Mouse (Mus musculus) liver, embryonic 13.5 days (tissue): ENCODE data around the gene Ppard. TPM values are rescaled to one million over a fixed set of nuclear protein-coding genes. Genes with fewer than 3 reads are reported as not detected.

Experiments
- ATAC-seq: fragments of 200-750 bp; cut with Nextera tagmentation; 2 replicates; pipeline ENCODE4 v1.8.0; 2017; ENCODE audit warnings: low read depth, mild to moderate bottlenecking, moderate number of reproducible peaks, moderate library complexity
- DNase-seq: peaks from one replicate; pipeline ENCODE4 v3.0.0; 2022
- H3K27ac ChIP-seq: fragments of 300-500 bp; sonication (generic); 2 replicates; pipeline ENCODE4 v1.5.1; 2015; ENCODE audit warnings: moderate library complexity, mild to moderate bottlenecking, inconsistent platforms
- H3K27me3 ChIP-seq: fragments of 300-500 bp; sonication (generic); 2 replicates; pipeline ENCODE4 v1.6.1; 2015; ENCODE audit warnings: mild to moderate bottlenecking, inconsistent platforms
- H3K36me3 ChIP-seq: fragments of 300-500 bp; sonication (generic); 2 replicates; pipeline ENCODE4 v1.6.1; 2015; ENCODE audit warnings: mild to moderate bottlenecking, inconsistent platforms
- H3K4me1 ChIP-seq: fragments of 300-500 bp; sonication (generic); replicated peaks from 2 replicates; pipeline ENCODE4 v1.6.1; 2015; ENCODE audit warnings: inconsistent platforms
- H3K4me2 ChIP-seq: fragments of 300-500 bp; sonication (generic); 2 replicates; pipeline ENCODE4 v1.6.1; 2015; ENCODE audit warnings: inconsistent platforms, mild to moderate bottlenecking, moderate library complexity
- H3K4me3 ChIP-seq: fragments of 300-500 bp; sonication (generic); replicated peaks from 2 replicates; pipeline ENCODE4 v1.5.1; 2015; ENCODE audit warnings: mild to moderate bottlenecking, inconsistent platforms
- H3K9ac ChIP-seq: fragments of 300-500 bp; sonication (generic); 2 replicates; pipeline ENCODE4 v1.6.1; 2015; ENCODE audit warnings: mild to moderate bottlenecking, inconsistent platforms
- H3K9me3 ChIP-seq: fragments of 300-500 bp; sonication (generic); replicated peaks from 2 replicates; pipeline ENCODE4 v1.6.1; 2016; ENCODE audit warnings: inconsistent platforms
- WGBS: fragments of 180-500 bp; shearing (Covaris S2); methylation state at CpG from one replicate; pipeline ENCODE4 v1.1.7; 2015; ENCODE audit not compliant: insufficient replicate concordance; 5-methylcytosine and 5-hydroxymethylcytosine counted together
- polyA plus RNA-seq: library from polyadenylated mRNA; unstranded; fragments of >200 nt; fragmentation: Nextera tagmentation; extraction: Ambion mirVana; gene quantifications from 2 replicates; pipeline ENCODE4 v1.2.1, GENCODE M21; 2015

The Ppard gene
- polyA plus RNA-seq, 1 experiment from 2014 or later = 1.4 TPM

DNA sequence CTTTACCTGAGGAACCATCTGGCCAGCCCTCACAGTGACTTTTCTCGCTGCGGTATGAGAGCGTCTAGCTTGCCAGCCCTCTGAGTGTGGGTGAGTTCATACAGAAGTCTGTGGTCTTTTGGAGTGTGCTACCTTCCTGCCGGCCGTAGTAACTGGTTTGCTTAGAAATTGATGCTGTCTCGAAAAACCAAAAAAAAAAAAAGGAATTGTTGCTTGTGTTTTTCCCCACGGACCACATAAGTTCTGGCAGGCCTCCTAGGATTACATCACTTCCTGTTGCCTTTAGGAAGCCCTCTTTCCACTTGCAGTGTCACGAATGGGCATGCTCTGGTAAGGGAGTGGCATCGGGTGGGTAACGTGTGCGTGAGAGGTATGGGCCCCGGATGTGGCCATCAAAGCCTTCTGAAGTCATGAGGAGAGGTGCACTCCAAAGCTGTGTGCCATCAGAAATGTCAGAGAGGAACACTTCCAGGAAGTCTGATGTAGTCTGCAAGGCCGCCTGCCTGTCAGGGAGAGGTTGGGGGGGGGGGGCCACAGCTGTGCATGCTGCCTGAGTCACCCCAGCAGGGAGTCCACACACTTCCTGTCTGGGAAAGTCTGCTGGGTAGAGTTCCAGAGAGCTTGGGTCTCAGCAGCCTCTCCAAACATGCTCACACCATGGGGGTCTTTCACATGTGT, 24.3 kb downstream of the Ppard start:
- peaks cover 80% of the 10 kb centered on the region for H3K4me1 ChIP-seq
- no peak for DNase-seq
- H3K9me3 ChIP-seq = no peaks in the 10 kb centered on the region
- H3K4me2 ChIP-seq = peak overlapping the region; percentile 13; the same call in 1 of the 2 replicates
- H3K27ac ChIP-seq = peak overlapping the region; percentile 9; the same call in 1 of the 2 replicates
- peak overlapping the region; percentile 1; the same call in 1 of the 2 replicates for H3K9ac ChIP-seq
- no peaks in the 10 kb centered on the region for H3K27me3 ChIP-seq
- WGBS = 29% methylated on average over 13 of the region's 13 CpGs
- no peak for ATAC-seq
- peaks cover 19% of the 10 kb centered on the region for H3K36me3 ChIP-seq
- no peak overlapping the region for H3K4me3 ChIP-seq

- no peak overlapping the region for H3K27ac ChIP-seq
- no peak for ATAC-seq
- H3K4me2 ChIP-seq = no peak overlapping the region
- H3K4me1 ChIP-seq = peaks cover 69% of the 10 kb centered on the region
- no peaks in the 10 kb centered on the region for H3K9me3 ChIP-seq
- no peak for DNase-seq
- no peak overlapping the region for H3K4me3 ChIP-seq
- WGBS = 79% methylated on average over 9 of the region's 9 CpGs
- H3K9ac ChIP-seq = no peak overlapping the region
- H3K27me3 ChIP-seq = no peaks in the 10 kb centered on the region
- H3K36me3 ChIP-seq = peaks cover 12% of the 10 kb centered on the region; the same call in 1 of the 2 replicates
These were observed 25.8 kb downstream of the Ppard start for GRCm38 (mm10) chr17:28258325-28258724.

- Histone ChIP-seq H3K4me1 (peaks cover 76% of the 10 kb centered on the region), H3K9ac (no peak overlapping the region), H3K4me3 (no peak overlapping the region), H3K9me3 (no peaks in the 10 kb centered on the region), H3K4me2 (no peak overlapping the region), H3K27ac (no peak overlapping the region), H3K27me3 (no peaks in the 10 kb centered on the region), H3K36me3 (peaks cover 12% of the 10 kb centered on the region; the same call in 1 of the 2 replicates)
- DNase-seq (peak; percentile 41), ATAC-seq (peak; percentile 26)
- WGBS = 65% methylated on average over 16 of the region's 16 CpGs
These were observed 27.5 kb downstream of the Ppard start for GRCm38 (mm10) chr17:28259890-28260542.

DNA sequence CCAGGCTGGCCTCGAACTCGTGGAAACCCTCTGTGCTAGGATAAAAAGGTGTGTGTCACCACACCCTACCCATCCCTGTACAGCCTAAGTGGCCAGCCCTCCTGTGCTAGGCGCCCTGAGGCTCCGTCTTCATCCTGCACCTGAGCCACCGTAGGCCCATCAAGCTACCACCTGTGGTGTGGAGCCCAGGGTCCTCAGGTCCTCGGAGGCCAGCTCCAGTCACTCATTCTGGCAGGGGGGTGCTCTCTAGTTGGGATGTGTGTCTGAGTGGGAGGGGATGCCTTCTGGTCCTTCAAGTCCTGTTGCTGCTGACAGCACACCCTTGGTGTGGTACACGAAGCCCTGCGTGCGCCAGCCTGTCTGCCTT, 28.0 kb downstream of the Ppard start:
- H3K36me3 ChIP-seq = peaks cover 13% of the 10 kb centered on the region; the same call in 1 of the 2 replicates
- no peaks in the 10 kb centered on the region for H3K9me3 ChIP-seq
- no peaks in the 10 kb centered on the region for H3K27me3 ChIP-seq
- DNase-seq (no peak), ATAC-seq (no peak)
- peaks cover 76% of the 10 kb centered on the region for H3K4me1 ChIP-seq
- H3K4me2 ChIP-seq = no peak overlapping the region
- WGBS = 74% methylated on average over 9 of the region's 9 CpGs
- no peak overlapping the region for H3K27ac ChIP-seq
- no peak overlapping the region for H3K9ac ChIP-seq
- no peak overlapping the region for H3K4me3 ChIP-seq

DNA sequence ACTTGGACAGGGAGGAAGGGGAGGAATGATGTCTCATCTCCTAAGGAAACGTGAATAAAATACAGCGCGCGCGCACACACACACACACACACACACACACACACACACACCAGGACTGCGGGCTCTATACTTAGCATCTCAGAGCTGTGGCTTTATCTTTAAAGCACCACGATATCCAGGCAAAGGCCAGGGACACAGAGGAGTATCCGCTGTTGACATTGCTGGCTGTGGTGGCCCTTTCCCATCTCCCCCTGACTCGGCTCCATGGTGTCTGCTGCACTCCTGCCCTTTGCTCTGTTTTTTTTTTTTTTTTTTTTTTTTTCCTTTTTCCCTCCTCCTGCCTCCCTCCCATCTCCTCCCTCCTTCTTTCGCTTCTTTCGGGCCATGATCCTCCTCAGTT, 29.3 kb downstream of the Ppard start:
- Histone ChIP-seq H3K9me3 (no peaks in the 10 kb centered on the region), H3K4me1 (peaks cover 69% of the 10 kb centered on the region), H3K4me2 (no peak overlapping the region), H3K9ac (no peak overlapping the region), H3K27me3 (no peaks in the 10 kb centered on the region), H3K27ac (peak overlapping the region; percentile 15; the same call in 1 of the 2 replicates), H3K36me3 (peaks cover 14% of the 10 kb centered on the region; the same call in 1 of the 2 replicates), H3K4me3 (no peak overlapping the region)
- WGBS = 73% methylated on average over 11 of the region's 11 CpGs
- peak; percentile 56 for ATAC-seq
- DNase-seq = no peak

DNA sequence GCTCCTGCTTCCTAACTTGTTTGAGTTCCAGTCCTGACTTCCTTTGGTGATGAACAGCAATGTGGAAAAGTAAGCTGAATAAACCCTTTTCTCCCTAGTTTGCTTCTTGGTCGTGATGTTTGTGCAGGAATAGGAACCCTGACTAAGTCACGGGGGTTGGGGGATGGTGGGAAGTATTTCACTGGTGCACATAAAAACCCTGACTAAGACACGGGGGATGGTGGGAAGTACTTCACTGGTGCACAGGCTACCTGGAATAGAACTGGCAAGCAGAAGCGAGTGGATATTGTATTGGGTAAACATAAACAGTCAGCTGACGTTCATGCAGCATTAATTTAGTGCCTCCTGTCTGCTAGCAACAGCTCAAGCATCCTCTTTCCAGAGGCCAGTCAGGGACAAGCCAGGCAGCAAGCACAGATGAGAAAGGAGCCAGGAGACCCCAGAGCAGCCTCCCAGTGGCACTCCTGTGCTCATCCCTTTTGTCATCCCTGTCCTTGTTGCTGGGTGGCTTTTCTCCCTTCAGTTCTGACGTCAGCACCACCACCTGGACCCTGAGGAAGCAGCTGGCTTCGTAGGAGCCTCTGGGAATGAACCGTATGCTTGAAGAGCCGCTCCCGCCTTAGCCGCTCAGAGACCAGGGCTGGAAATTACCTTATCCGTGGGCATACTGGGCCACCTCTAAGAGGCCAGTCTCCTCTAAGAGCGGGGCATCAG, 30.8 kb downstream of the Ppard start:
- 69% methylated on average over 13 of the region's 13 CpGs for WGBS
- no peak overlapping the region for H3K4me3 ChIP-seq
- no peak overlapping the region for H3K4me2 ChIP-seq
- H3K4me1 ChIP-seq = peaks cover 59% of the 10 kb centered on the region
- no peaks in the 10 kb centered on the region for H3K27me3 ChIP-seq
- no peak for ATAC-seq
- H3K27ac ChIP-seq = no peak overlapping the region
- DNase-seq = no peak
- H3K9me3 ChIP-seq = no peaks in the 10 kb centered on the region
- peaks cover 14% of the 10 kb centered on the region; the same call in 1 of the 2 replicates for H3K36me3 ChIP-seq
- H3K9ac ChIP-seq = no peak overlapping the region

DNA sequence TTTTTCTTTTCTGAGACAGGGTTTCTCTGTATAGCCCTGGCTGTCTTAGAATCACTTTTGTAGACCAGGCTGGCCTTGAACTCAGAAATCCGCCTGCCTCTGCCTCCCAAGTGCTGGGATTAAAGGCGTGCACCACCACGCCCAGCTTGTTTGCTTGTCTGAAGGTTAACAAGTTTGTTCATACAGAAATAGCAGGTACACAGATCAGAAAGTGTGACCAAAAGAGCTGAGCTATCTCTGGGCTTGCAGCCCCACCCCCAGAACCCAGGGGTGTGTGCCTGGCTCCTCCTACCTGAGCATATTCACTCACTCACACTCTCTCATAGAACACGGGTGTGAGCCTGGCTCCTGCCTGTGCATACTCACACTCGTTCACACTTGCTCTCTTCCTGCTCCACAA, 34.8 kb downstream of the Ppard start:
- H3K27me3 ChIP-seq = no peaks in the 10 kb centered on the region
- ATAC-seq = no peak
- H3K4me1 ChIP-seq = peaks cover 63% of the 10 kb centered on the region
- H3K9me3 ChIP-seq = no peaks in the 10 kb centered on the region
- no peak overlapping the region for H3K9ac ChIP-seq
- DNase-seq = no peak
- no peak overlapping the region for H3K4me3 ChIP-seq
- H3K27ac ChIP-seq = no peak overlapping the region
- 0 out of 2 replicates have a peak, but pooled peaks cover 4% of the 10 kb centered on the region for H3K36me3 ChIP-seq
- no peak overlapping the region for H3K4me2 ChIP-seq
- 60% methylated on average over 5 of the region's 5 CpGs for WGBS

DNA sequence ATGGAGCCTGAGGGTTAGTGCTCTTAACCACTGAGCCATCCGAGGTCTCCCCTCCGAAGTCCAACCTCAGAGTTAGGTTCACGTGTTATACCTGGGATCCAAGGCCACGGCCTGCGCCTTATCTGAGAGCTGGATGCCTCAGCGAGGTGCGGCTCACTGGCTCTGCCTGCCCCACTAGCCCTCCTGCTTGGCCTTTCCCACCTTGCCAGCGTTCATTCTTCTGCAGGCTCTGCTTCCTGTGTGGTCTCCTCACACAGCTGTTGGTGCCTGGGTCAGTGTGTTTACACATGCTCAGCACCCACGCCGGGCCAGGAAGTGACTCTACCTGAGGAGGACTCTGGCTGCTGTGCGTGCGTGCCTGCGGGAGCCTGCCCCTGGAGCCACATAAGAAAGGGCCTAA, 37.7 kb downstream of the Ppard start:
- no peaks in the 10 kb centered on the region for H3K9me3 ChIP-seq
- WGBS = 54% methylated on average over 13 of the region's 13 CpGs
- H3K27ac ChIP-seq = no peak overlapping the region
- H3K36me3 ChIP-seq = 0 out of 2 replicates have a peak, but pooled peaks cover 5% of the 10 kb centered on the region
- H3K4me2 ChIP-seq = no peak overlapping the region
- no peaks in the 10 kb centered on the region for H3K27me3 ChIP-seq
- H3K9ac ChIP-seq = no peak overlapping the region
- ATAC-seq (no peak), DNase-seq (no peak)
- no peak overlapping the region for H3K4me3 ChIP-seq
- H3K4me1 ChIP-seq = peaks cover 57% of the 10 kb centered on the region

DNA sequence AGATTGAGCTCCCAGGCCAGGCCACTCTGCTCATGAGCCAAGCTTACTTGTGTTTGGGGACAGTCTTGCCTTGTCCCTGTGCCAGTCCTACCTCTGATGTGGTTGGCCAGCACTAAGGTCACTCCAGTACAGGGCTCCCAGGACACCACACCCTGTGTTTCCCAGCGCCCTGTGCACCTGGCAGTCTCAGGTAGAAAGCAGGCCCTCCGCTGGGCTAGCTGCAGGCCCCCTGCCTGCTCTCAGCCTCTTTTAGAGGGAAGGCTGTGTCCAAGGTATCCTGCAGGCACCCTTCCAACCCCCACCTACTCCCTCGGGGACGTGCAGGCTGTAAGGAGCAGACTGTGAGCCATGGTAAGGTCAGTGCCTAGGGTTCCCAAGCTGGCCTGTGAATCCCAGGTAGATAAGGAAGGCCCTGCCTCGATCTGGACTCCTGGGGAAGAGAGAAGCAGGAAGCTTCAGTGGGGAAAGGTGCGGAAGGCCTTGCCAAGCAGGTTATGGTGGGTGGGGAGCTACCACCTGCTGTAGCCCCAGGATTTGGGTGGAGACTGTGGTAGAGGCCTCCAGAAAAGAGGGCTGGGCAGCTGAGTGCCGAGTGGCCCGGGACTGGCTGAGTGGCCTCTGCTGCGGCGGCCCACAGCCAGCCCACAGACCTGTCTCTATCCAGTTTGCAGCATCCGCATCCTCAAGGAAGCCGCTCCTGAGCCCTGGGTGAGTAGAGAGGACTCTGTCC, 39.2 kb downstream of the Ppard start:
- Histone ChIP-seq H3K27ac (no peak overlapping the region), H3K4me3 (no peak overlapping the region), H3K27me3 (no peaks in the 10 kb centered on the region), H3K36me3 (0 out of 2 replicates have a peak, but pooled peaks cover 2% of the 10 kb centered on the region), H3K4me1 (peaks cover 56% of the 10 kb centered on the region), H3K9me3 (no peaks in the 10 kb centered on the region), H3K4me2 (no peak overlapping the region), H3K9ac (no peak overlapping the region)
- ATAC-seq (no peak), DNase-seq (no peak)
- 72% methylated on average over 12 of the region's 12 CpGs for WGBS

DNA sequence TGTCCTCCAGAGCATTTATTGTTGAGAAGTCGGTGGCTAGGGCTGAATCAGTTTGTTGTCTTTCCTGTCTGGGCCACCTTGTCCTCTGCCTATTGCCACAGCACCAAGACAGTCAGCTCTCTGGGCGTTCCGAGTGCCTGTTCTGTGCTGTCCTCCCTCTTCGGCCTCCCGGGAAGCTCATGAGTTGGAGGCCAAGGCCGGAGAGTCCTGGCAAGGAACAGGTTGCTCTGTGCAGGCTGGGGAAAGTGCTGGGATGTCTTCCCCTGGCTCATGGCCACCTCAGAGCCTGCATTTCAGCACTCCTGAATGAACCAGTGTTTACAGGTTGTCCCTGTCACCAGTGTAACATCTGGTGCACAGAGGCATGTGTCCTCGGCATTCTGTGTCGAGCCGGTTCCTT, 39.8 kb downstream of the Ppard start:
- H3K4me2 ChIP-seq = no peak overlapping the region
- 83% methylated on average over 9 of the region's 9 CpGs for WGBS
- H3K9me3 ChIP-seq = no peaks in the 10 kb centered on the region
- H3K4me3 ChIP-seq = no peak overlapping the region
- H3K4me1 ChIP-seq = peaks cover 58% of the 10 kb centered on the region
- H3K27ac ChIP-seq = no peak overlapping the region
- H3K36me3 ChIP-seq = 0 out of 2 replicates have a peak, but pooled peaks cover 2% of the 10 kb centered on the region
- DNase-seq (no peak), ATAC-seq (no peak)
- H3K27me3 ChIP-seq = no peaks in the 10 kb centered on the region
- H3K9ac ChIP-seq = no peak overlapping the region

DNA sequence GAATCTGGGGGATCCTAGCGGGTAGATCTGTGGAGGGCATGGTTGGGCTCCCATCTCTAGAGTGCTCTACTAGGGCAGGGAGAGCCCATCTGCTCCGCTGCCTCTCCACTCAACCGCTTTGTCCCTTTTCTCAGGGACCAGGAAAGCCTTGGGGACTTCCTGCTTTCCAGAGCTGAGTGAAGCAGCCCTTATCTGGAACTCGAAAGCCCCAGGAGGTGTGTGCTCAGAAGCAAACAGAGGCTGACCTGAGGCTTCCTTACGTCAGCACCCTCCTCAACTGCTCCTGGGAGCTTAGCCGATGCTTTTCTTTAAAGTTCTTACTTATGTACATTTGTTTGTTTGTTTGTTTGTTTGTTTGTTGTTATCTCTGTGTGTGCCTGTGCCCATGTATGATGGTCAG, 40.3 kb downstream of the Ppard start:
- ATAC-seq = no peak

More for the DNA sequence above, 40.3 kb downstream of the Ppard start:
- Histone ChIP-seq H3K4me2 (no peak overlapping the region), H3K27me3 (no peaks in the 10 kb centered on the region), H3K27ac (no peak overlapping the region), H3K9ac (no peak overlapping the region), H3K4me3 (no peak overlapping the region), H3K4me1 (peaks cover 61% of the 10 kb centered on the region), H3K9me3 (no peaks in the 10 kb centered on the region), H3K36me3 (0 out of 2 replicates have a peak, but pooled peaks cover 2% of the 10 kb centered on the region)
- WGBS = 65% methylated on average over 6 of the region's 6 CpGs
- no peak for DNase-seq
